Mouse (Mus musculus) liver, embryonic 13.5 days (tissue): Measurements from ENCODE around the gene Gm10643. TPM values are rescaled to one million over a fixed set of nuclear protein-coding genes. Genes with fewer than 3 reads are reported as not detected.

Experiments used
- ATAC-seq: fragments of 200-750 bp; cut with Nextera tagmentation; 2 replicates; pipeline ENCODE4 v1.8.0; 2017; ENCODE audit warnings: low read depth, mild to moderate bottlenecking, moderate number of reproducible peaks, moderate library complexity
- DNase-seq: peaks from one replicate; pipeline ENCODE4 v3.0.0; 2022
- H3K27ac ChIP-seq: fragments of 300-500 bp; sonication (generic); 2 replicates; pipeline ENCODE4 v1.5.1; 2015; ENCODE audit warnings: moderate library complexity, mild to moderate bottlenecking, inconsistent platforms
- H3K27me3 ChIP-seq: fragments of 300-500 bp; sonication (generic); 2 replicates; pipeline ENCODE4 v1.6.1; 2015; ENCODE audit warnings: mild to moderate bottlenecking, inconsistent platforms
- H3K36me3 ChIP-seq: fragments of 300-500 bp; sonication (generic); 2 replicates; pipeline ENCODE4 v1.6.1; 2015; ENCODE audit warnings: mild to moderate bottlenecking, inconsistent platforms
- H3K4me1 ChIP-seq: fragments of 300-500 bp; sonication (generic); replicated peaks from 2 replicates; pipeline ENCODE4 v1.6.1; 2015; ENCODE audit warnings: inconsistent platforms
- H3K4me2 ChIP-seq: fragments of 300-500 bp; sonication (generic); 2 replicates; pipeline ENCODE4 v1.6.1; 2015; ENCODE audit warnings: inconsistent platforms, mild to moderate bottlenecking, moderate library complexity
- H3K4me3 ChIP-seq: fragments of 300-500 bp; sonication (generic); replicated peaks from 2 replicates; pipeline ENCODE4 v1.5.1; 2015; ENCODE audit warnings: mild to moderate bottlenecking, inconsistent platforms
- H3K9ac ChIP-seq: fragments of 300-500 bp; sonication (generic); 2 replicates; pipeline ENCODE4 v1.6.1; 2015; ENCODE audit warnings: mild to moderate bottlenecking, inconsistent platforms
- H3K9me3 ChIP-seq: fragments of 300-500 bp; sonication (generic); replicated peaks from 2 replicates; pipeline ENCODE4 v1.6.1; 2016; ENCODE audit warnings: inconsistent platforms
- WGBS: fragments of 180-500 bp; shearing (Covaris S2); methylation state at CpG from one replicate; pipeline ENCODE4 v1.1.7; 2015; ENCODE audit not compliant: insufficient replicate concordance; 5-methylcytosine and 5-hydroxymethylcytosine counted together
- polyA plus RNA-seq: library from polyadenylated mRNA; unstranded; fragments of >200 nt; fragmentation: Nextera tagmentation; extraction: Ambion mirVana; gene quantifications from 2 replicates; pipeline ENCODE4 v1.2.1, GENCODE M21; 2015

The Gm10643 gene
- polyA plus RNA-seq, 1 experiment from 2014 or later, result 0.12 TPM

- Histone ChIP-seq H3K27ac (no peak overlapping the region), H3K9me3 (no peaks in the 10 kb centered on the region), H3K4me3 (no peak overlapping the region), H3K27me3 (no peaks in the 10 kb centered on the region), H3K9ac (no peak overlapping the region), H3K4me2 (no peak overlapping the region), H3K36me3 (peaks cover 59% of the 10 kb centered on the region), H3K4me1 (peaks cover 4% of the 10 kb centered on the region; the same call in 1 of the 2 replicates)
- 73% methylated on average over 9 of the region's 9 CpGs for WGBS
- ATAC-seq (no peak), DNase-seq (no peak)
Measured at GRCm38 (mm10) chr8:84089277-84089676, 24.3 kb upstream of the Gm10643 start.

GRCm38 (mm10) chr8:84087821-84088220, 22.9 kb upstream of the Gm10643 start:
- ATAC-seq, result no peak
- 91% methylated on average over 14 of the region's 14 CpGs for WGBS

GRCm38 (mm10) chr8:84087156-84087555, 22.2 kb upstream of the Gm10643 start:
- H3K27me3 ChIP-seq, result no peaks in the 10 kb centered on the region
- H3K9me3 ChIP-seq, result no peaks in the 10 kb centered on the region
- DNase-seq (no peak), ATAC-seq (no peak)
- H3K9ac ChIP-seq, result no peak overlapping the region
- H3K4me3 ChIP-seq, result no peak overlapping the region
- 80% methylated on average over 7 of the region's 7 CpGs for WGBS
- H3K4me1 ChIP-seq, result peaks cover 8% of the 10 kb centered on the region; the same call in 1 of the 2 replicates
- H3K27ac ChIP-seq, result no peak overlapping the region
- peaks cover 63% of the 10 kb centered on the region for H3K36me3 ChIP-seq
- H3K4me2 ChIP-seq, result no peak overlapping the region

More at GRCm38 (mm10) chr8:84087821-84088220, 22.9 kb upstream of the Gm10643 start:
- H3K27me3 ChIP-seq, result no peaks in the 10 kb centered on the region
- peaks cover 63% of the 10 kb centered on the region for H3K36me3 ChIP-seq
- no peak for DNase-seq
- no peak overlapping the region for H3K4me2 ChIP-seq
- no peak overlapping the region for H3K9ac ChIP-seq
- H3K4me1 ChIP-seq, result peaks cover 6% of the 10 kb centered on the region; the same call in 1 of the 2 replicates
- H3K4me3 ChIP-seq, result no peak overlapping the region
- H3K9me3 ChIP-seq, result no peaks in the 10 kb centered on the region
- no peak overlapping the region for H3K27ac ChIP-seq

DNA sequence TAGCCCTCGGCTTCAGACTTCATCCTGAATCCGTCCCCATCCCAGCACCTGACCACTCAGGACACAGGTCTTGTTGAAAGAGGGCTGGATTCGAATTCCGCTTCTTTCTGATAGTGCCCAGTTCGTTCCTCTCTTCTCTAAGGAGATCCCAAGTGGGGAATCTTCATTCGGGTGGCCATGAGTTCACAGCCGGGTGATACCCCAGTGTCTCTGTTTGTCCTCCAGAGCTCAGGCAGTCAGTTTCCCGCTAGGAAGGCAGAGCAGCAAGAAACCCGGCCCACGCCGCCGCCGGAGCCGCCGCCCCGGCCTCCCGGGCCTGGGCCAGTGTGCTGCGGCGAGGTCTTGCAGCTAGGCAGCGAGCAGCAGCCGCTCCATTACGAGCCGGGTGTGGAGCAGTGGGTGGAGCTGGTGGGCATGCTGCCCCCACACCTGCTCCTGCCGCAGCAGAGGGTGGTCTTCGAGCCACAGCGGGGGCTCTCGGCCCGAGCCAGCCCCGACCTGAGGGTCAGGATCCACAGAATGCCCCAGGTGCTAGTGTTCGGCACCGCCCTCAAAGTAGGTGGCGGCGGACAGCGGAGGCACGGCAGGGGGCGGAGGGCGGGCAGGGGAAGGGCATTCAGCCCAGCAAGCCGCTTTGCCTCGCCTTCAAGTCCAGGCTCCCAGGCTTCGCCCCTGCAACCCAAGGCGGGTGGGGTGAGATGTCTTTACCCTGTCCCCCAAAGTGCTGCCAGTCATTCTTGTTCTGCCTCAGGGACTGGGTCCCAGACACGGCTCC, 19.6 kb upstream of the Gm10643 start:
- Histone ChIP-seq H3K9ac (no peak overlapping the region), H3K4me3 (no peak overlapping the region), H3K27ac (no peak overlapping the region), H3K9me3 (no peaks in the 10 kb centered on the region), H3K4me2 (peak overlapping the region; percentile 14; the same call in 1 of the 2 replicates), H3K36me3 (peaks cover 66% of the 10 kb centered on the region), H3K4me1 (peaks cover 9% of the 10 kb centered on the region; the same call in 1 of the 2 replicates), H3K27me3 (no peaks in the 10 kb centered on the region)
- DNase-seq (no peak), ATAC-seq (no peak)
- WGBS, result 78% methylated on average over 42 of the region's 42 CpGs

DNA sequence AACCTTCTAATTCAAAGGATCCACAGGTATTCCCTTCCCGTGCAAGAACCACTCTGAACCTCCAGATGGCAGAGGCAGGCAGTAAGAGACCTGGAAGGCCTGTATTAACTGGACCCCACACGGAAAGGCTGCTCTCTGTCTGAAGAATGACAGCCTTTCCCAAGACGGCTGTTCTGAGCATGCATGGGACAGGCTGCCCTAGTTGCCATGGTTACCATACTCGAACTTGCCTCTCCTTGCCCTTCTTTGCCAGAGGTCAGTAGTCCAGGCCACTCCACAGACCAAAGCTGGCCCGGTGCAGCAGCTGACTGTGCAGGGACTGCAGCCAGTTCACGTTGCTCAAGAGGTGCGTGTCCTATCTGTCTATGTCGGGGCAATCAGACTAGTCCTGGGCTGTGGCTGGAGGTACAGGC, 18.9 kb upstream of the Gm10643 start:
- 72% methylated on average over 8 of the region's 8 CpGs for WGBS
- no peak overlapping the region for H3K27ac ChIP-seq
- no peak overlapping the region for H3K9ac ChIP-seq
- H3K27me3 ChIP-seq, result no peaks in the 10 kb centered on the region
- no peaks in the 10 kb centered on the region for H3K9me3 ChIP-seq
- peak; percentile 39 for ATAC-seq
- H3K36me3 ChIP-seq, result peaks cover 66% of the 10 kb centered on the region
- no peak overlapping the region for H3K4me2 ChIP-seq
- DNase-seq, result no peak
- H3K4me3 ChIP-seq, result no peak overlapping the region
- H3K4me1 ChIP-seq, result peaks cover 9% of the 10 kb centered on the region; the same call in 1 of the 2 replicates

DNA sequence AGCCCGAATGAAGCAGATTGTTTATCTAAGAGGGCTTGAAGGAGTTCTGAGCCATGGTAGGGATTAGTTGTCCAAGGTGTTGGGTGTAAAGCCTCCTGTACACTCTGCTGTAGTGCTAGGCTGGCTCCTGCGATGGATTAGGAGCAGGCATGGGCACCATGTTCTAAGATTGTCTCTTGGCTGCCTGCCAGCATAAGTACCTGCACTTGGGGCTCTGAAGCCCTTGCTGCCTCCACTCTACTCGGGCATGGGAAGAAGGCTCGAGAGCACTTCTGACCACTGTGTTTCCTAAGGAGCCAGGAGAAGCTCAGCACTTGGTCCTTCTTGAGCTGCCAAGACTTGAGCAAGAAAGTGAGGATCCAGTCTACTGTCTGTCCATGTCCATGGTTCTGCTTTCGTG, 14.3 kb upstream of the Gm10643 start:
- no peak for ATAC-seq
- Histone ChIP-seq H3K4me1 (peaks cover 8% of the 10 kb centered on the region; the same call in 1 of the 2 replicates), H3K4me2 (no peak overlapping the region), H3K4me3 (no peak overlapping the region), H3K27me3 (no peaks in the 10 kb centered on the region), H3K27ac (no peak overlapping the region), H3K9ac (no peak overlapping the region), H3K36me3 (peaks cover 49% of the 10 kb centered on the region), H3K9me3 (no peaks in the 10 kb centered on the region)
- 69% methylated on average over 5 of the region's 5 CpGs for WGBS
- DNase-seq, result no peak

GRCm38 (mm10) chr8:84076849-84077248, 11.9 kb upstream of the Gm10643 start:
- H3K4me3 ChIP-seq, result no peak overlapping the region
- no peak for ATAC-seq
- H3K9me3 ChIP-seq, result no peaks in the 10 kb centered on the region
- H3K27ac ChIP-seq, result no peak overlapping the region
- H3K4me1 ChIP-seq, result peaks cover 12% of the 10 kb centered on the region
- peaks cover 26% of the 10 kb centered on the region for H3K36me3 ChIP-seq
- no peak overlapping the region for H3K9ac ChIP-seq
- no peak for DNase-seq
- 87% methylated on average over 3 of the region's 3 CpGs for WGBS
- no peaks in the 10 kb centered on the region for H3K27me3 ChIP-seq
- no peak overlapping the region for H3K4me2 ChIP-seq

DNA sequence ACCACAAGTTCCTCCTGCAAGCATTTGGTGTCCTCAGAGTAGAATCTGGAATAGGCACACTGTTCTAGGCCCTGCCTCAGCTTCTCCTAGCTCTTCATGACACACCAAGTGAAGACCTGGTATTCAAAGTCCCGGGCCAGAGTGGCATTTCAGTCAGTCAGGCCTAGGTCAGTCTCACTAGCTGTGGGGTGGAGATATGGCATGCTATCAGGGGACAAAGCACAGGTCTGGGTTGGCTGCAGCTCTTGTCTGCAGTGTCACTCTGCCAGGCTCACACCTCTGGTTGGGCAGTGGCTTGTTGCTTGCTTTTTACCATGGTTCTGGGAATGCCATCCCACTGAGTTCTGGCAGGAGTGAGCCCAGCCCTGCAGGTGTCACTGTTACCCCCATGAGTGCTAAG, 11.5 kb upstream of the Gm10643 start:
- Histone ChIP-seq H3K9ac (no peak overlapping the region), H3K27ac (no peak overlapping the region), H3K27me3 (no peaks in the 10 kb centered on the region), H3K4me3 (no peak overlapping the region), H3K4me1 (peaks cover 15% of the 10 kb centered on the region), H3K36me3 (peaks cover 24% of the 10 kb centered on the region), H3K4me2 (no peak overlapping the region), H3K9me3 (no peaks in the 10 kb centered on the region)
- WGBS, result 36% methylated on average over 1 of the region's 1 CpGs
- DNase-seq (no peak), ATAC-seq (no peak)

DNA sequence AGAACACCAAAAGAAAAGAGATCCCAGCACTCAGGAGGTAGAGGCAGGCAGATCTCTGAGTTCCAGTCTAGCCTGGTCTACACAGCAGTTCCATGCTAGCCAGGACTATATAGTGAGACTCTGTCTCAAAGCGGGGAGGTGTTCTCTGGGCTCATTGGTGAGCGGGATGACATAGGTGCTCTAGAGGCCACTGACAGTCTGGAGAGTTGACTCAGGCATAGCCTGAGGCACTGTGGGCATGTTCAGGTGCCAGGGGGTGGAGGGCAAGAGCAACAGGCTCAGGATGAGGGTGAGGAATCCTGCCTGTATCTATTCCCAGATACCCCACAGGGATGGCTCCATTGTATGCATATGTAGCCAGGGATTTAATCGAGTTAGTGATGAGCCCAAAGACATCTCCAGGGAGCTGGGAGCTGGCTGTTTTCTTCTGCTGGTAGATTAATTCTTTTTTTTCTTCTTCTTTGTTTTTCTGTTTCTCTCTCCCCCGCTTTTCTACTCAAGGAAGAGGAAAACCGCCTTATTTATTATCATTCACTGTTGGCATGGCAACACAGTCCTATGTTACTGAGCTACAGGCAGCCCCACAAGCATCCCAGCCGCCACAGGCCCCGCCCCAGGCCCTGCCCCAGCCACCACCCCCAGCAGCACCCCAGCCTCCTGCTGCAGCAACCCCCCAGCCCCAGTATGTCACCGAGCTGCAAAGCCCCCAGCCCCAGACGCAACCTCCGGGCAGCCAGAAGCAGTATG, 8.5 kb upstream of the Gm10643 start:
- Histone ChIP-seq H3K27ac (no peak overlapping the region), H3K36me3 (peaks cover 3% of the 10 kb centered on the region; the same call in 1 of the 2 replicates), H3K4me2 (no peak overlapping the region), H3K27me3 (no peaks in the 10 kb centered on the region), H3K4me1 (peaks cover 45% of the 10 kb centered on the region), H3K4me3 (no peak overlapping the region), H3K9me3 (no peaks in the 10 kb centered on the region), H3K9ac (no peak overlapping the region)
- WGBS, result 59% methylated on average over 10 of the region's 10 CpGs
- no peak for DNase-seq
- no peak for ATAC-seq

GRCm38 (mm10) chr8:84072321-84072720, 7.4 kb upstream of the Gm10643 start:
- Histone ChIP-seq H3K9me3 (no peaks in the 10 kb centered on the region), H3K4me3 (no peak overlapping the region), H3K9ac (no peak overlapping the region), H3K4me2 (no peak overlapping the region), H3K27ac (no peak overlapping the region), H3K36me3 (peaks cover 3% of the 10 kb centered on the region; the same call in 1 of the 2 replicates), H3K4me1 (peaks cover 56% of the 10 kb centered on the region), H3K27me3 (no peaks in the 10 kb centered on the region)
- ATAC-seq (no peak), DNase-seq (no peak)
- WGBS, result 84% methylated on average over 10 of the region's 10 CpGs

- H3K4me3 ChIP-seq, result no peak overlapping the region
- DNase-seq, result no peak
- 51% methylated on average over 3 of the region's 3 CpGs for WGBS
Measured at GRCm38 (mm10) chr8:84071921-84072320, 7.0 kb upstream of the Gm10643 start.

More at GRCm38 (mm10) chr8:84071921-84072320, 7.0 kb upstream of the Gm10643 start:
- peaks cover 3% of the 10 kb centered on the region; the same call in 1 of the 2 replicates for H3K36me3 ChIP-seq
- H3K4me1 ChIP-seq, result peaks cover 56% of the 10 kb centered on the region
- no peak overlapping the region for H3K9ac ChIP-seq
- H3K27ac ChIP-seq, result no peak overlapping the region
- no peaks in the 10 kb centered on the region for H3K9me3 ChIP-seq
- H3K4me2 ChIP-seq, result no peak overlapping the region
- H3K27me3 ChIP-seq, result no peaks in the 10 kb centered on the region
- ATAC-seq, result no peak
